Comparison of ENCODE assay signal across 27 mouse cellular contexts in genomic region chr9:51020351-51020750, GRCm38 (mm10). TPM values are rescaled to one million over a fixed set of nuclear protein-coding genes. Genes with fewer than 3 reads are reported as not detected.
DNase-seq lines count a peak whose midpoint lies in the region; ATAC-seq lines count a peak whose summit lies in the region.
"Had no signal": no experiment of that assay in that cellular context is flagged by ENCODE, and none has a peak within 500 bp of the region (broad histone marks: within the 10 kb centered on the region; RNA-seq: fewer than 3 reads in every experiment).

No protein-coding gene starts in this region.

- no peaks in the 10 kb centered on the region for H3K9me3 ChIP-seq in midbrain, embryonic 11.5 days (ENCODE audit: control insufficient read depth, low read length)
- H3K9me3 ChIP-seq in midbrain, embryonic 16.5 days (replicated peaks; ENCODE audit: control insufficient read depth, low read length, poor library complexity, severe bottlenecking): no peaks in the 10 kb centered on the region
- H3K9me3 ChIP-seq: heart, embryonic 13.5 days; limb, embryonic 12.5 days; neural tube, embryonic 15.5 days; stomach, embryonic 15.5 days had no signal

- no peak overlapping the region for H3K9ac ChIP-seq in midbrain, embryonic 11.5 days (ENCODE audit: low read length)
- H3K9ac ChIP-seq in midbrain, embryonic 16.5 days (ENCODE audit: low read depth, low read length): no peak overlapping the region
- H3K9ac ChIP-seq: heart, embryonic 13.5 days; limb, embryonic 12.5 days; liver, embryonic 14.5 days; neural tube, embryonic 15.5 days; stomach, embryonic 15.5 days had no signal

- peak; percentile 67 for DNase-seq in midbrain, embryonic 11.5 days (ENCODE audit: low spot score, missing footprints)
- DNase-seq in thymus, postnatal 4 days: peak; percentile 44
- DNase-seq in lung, adult 18-20 months: no peak
- DNase-seq in frontal cortex, postnatal 14 days (ENCODE audit: low spot score in 2 of 2): no peak
- no peak for DNase-seq in heart, postnatal 14 days
- DNase-seq: cerebellum, adult 9-10 months; gastrocnemius, adult 2 months; heart, adult 11 months; heart, postnatal 36 days; kidney, adult 18-20 months; midbrain, embryonic 14.5 days; right cerebral cortex, postnatal 25 days had no signal

- no peaks in the 10 kb centered on the region for H3K27me3 ChIP-seq in midbrain, embryonic 11.5 days (ENCODE audit: control insufficient read depth, insufficient read depth, low read length)
- H3K27me3 ChIP-seq in midbrain, embryonic 16.5 days (ENCODE audit: control insufficient read depth, insufficient read depth, low read depth, low read length): no peaks in the 10 kb centered on the region
- H3K27me3 ChIP-seq: heart, embryonic 13.5 days; limb, embryonic 12.5 days; neural tube, embryonic 15.5 days; stomach, embryonic 15.5 days had no signal

- WGBS in midbrain, embryonic 11.5 days: 85% methylated on average over 3 of the region's 3 CpGs
- 85% methylated on average over 3 of the region's 3 CpGs for WGBS in midbrain, embryonic 16.5 days

- no peak overlapping the region for H3K4me2 ChIP-seq in midbrain, embryonic 11.5 days
- no peak overlapping the region for H3K4me2 ChIP-seq in midbrain, embryonic 16.5 days (ENCODE audit: low read length)
- H3K4me2 ChIP-seq: heart, embryonic 13.5 days; limb, embryonic 12.5 days; neural tube, embryonic 15.5 days; stomach, embryonic 15.5 days had no signal

- no peaks in the 10 kb centered on the region for H3K4me1 ChIP-seq in midbrain, embryonic 11.5 days (ENCODE audit: control insufficient read depth, insufficient read depth, low read length)
- no peaks in the 10 kb centered on the region for H3K4me1 ChIP-seq in midbrain, embryonic 16.5 days (ENCODE audit: control insufficient read depth, insufficient read depth, low read length)
- H3K4me1 ChIP-seq: limb, embryonic 12.5 days; neural tube, embryonic 15.5 days; stomach, embryonic 15.5 days had no signal

- H3K27ac ChIP-seq in midbrain, embryonic 11.5 days (ENCODE audit: low read depth, low read length): no peak overlapping the region
- no peak overlapping the region for H3K27ac ChIP-seq in midbrain, embryonic 16.5 days (ENCODE audit: low read length)
- H3K27ac ChIP-seq: gastrocnemius, adult 2 months; heart, embryonic 13.5 days; hindbrain, postnatal 0 days; kidney, postnatal 0 days; limb, embryonic 12.5 days; liver, embryonic 14.5 days; macrophage; neural tube, embryonic 15.5 days; stomach, embryonic 15.5 days had no signal

- ATAC-seq in midbrain, embryonic 11.5 days (ENCODE audit: low FRiP score): no peak
- no peak for ATAC-seq in midbrain, embryonic 16.5 days
- ATAC-seq in activated CD4-positive, CD25-positive, alpha-beta regulatory T cell, adult 4 months: peak; percentile 80
- ATAC-seq in megakaryocyte progenitor cell, adult 5-6 weeks (replicated peaks; ENCODE audit: poor library complexity): peak; percentile 70
- ATAC-seq: forebrain, embryonic 16.5 days; hindbrain, postnatal 0 days had no signal

- intact Hi-C loops in heart, postnatal 14 days (cut with DNase I): no loop called here

- H3K4me3 ChIP-seq in midbrain, embryonic 11.5 days (ENCODE audit: low read depth, low read length): no peak overlapping the region
- H3K4me3 ChIP-seq in midbrain, embryonic 16.5 days (ENCODE audit: low read depth, low read length): no peak overlapping the region
- H3K4me3 ChIP-seq: gastrocnemius, adult 2 months; heart, embryonic 13.5 days; limb, embryonic 12.5 days; myocyte; neural tube, embryonic 15.5 days; stomach, embryonic 15.5 days had no signal

- H3K36me3 ChIP-seq in midbrain, embryonic 11.5 days (ENCODE audit: control insufficient read depth, insufficient read depth, low read length): no peaks in the 10 kb centered on the region
- H3K36me3 ChIP-seq in midbrain, embryonic 16.5 days (ENCODE audit: control insufficient read depth, insufficient read depth, low read length): no peaks in the 10 kb centered on the region
- H3K36me3 ChIP-seq: heart, embryonic 13.5 days; limb, embryonic 12.5 days; neural tube, embryonic 15.5 days; stomach, embryonic 15.5 days had no signal

RNA-seq across cellular contexts. Expression of gene Sik2, which starts 11.5 kb away (rescaled TPM):
- polyA plus RNA-seq in midbrain, embryonic 11.5 days (2014; fragmentation: Nextera tagmentation; extraction: Ambion mirVana): 13.1 and 14.4 TPM in 2 replicates
- 19.5 and 20.2 TPM in 2 replicates for polyA plus RNA-seq in midbrain, embryonic 16.5 days (2015; fragmentation: Nextera tagmentation; extraction: Ambion mirVana)
- polyA plus RNA-seq in activated CD4-positive, CD25-positive, alpha-beta regulatory T cell, adult 4 months (2017; shearing (Covaris generic)): 10 to 100 TPM; 14.4 to 18.7 TPM
- total RNA-seq in megakaryocyte progenitor cell, adult 5-6 weeks (2015): 27.1 and 27.3 TPM in 2 replicates
- 12.3 and 19.8 TPM in 2 replicates for total RNA-seq in megakaryocyte progenitor cell, adult 5-6 weeks (2017)
- total RNA-seq in heart, postnatal 14 days (2021): 10 to 100 TPM; 25.5 to 29.9 TPM

RNA-seq across cellular contexts. Expression of gene Btg4, which starts 40.4 kb away (rescaled TPM):
- polyA plus RNA-seq in midbrain, embryonic 11.5 days (2014; fragmentation: Nextera tagmentation; extraction: Ambion mirVana): not detected in 2 replicates
- polyA plus RNA-seq in midbrain, embryonic 16.5 days (2015; fragmentation: Nextera tagmentation; extraction: Ambion mirVana): not detected in 2 replicates
- polyA plus RNA-seq in activated CD4-positive, CD25-positive, alpha-beta regulatory T cell, adult 4 months (2017; shearing (Covaris generic)): not detected
- 0.10 TPM in 1 of 2 replicates, not detected in the other for total RNA-seq in megakaryocyte progenitor cell, adult 5-6 weeks (2015)
- total RNA-seq in megakaryocyte progenitor cell, adult 5-6 weeks (2017): not detected in 2 replicates
- total RNA-seq in heart, postnatal 14 days (2021): not detected
- total RNA-seq: gastrocnemius, adult 2 months; heart, postnatal 36 days; hindbrain, postnatal 0 days; layer of hippocampus, postnatal 14 days; left cerebral cortex, postnatal 10 days had no signal
- polyA plus RNA-seq: forebrain, embryonic 16.5 days; heart, embryonic 13.5 days; hindbrain, postnatal 0 days; kidney, postnatal 0 days; limb, embryonic 12.5 days; liver, embryonic 14.5 days; macrophage; midbrain, embryonic 14.5 days; neural tube, embryonic 15.5 days; stomach, embryonic 15.5 days had no signal

RNA-seq across cellular contexts. Expression of gene Layn, which starts 56.5 kb away (rescaled TPM):
- polyA plus RNA-seq in midbrain, embryonic 11.5 days (2014; fragmentation: Nextera tagmentation; extraction: Ambion mirVana): 1.6 and 2.1 TPM in 2 replicates
- 1.1 and 1.2 TPM in 2 replicates for polyA plus RNA-seq in midbrain, embryonic 16.5 days (2015; fragmentation: Nextera tagmentation; extraction: Ambion mirVana)
- polyA plus RNA-seq in activated CD4-positive, CD25-positive, alpha-beta regulatory T cell, adult 4 months (2017; shearing (Covaris generic)): not detected
- 7.5 and 9.9 TPM in 2 replicates for total RNA-seq in megakaryocyte progenitor cell, adult 5-6 weeks (2015)
- 38.0 and 41.9 TPM in 2 replicates for total RNA-seq in megakaryocyte progenitor cell, adult 5-6 weeks (2017)
- 1 to 10 TPM; 8.8 to 9.7 TPM for total RNA-seq in heart, postnatal 14 days (2021)

Comparison
In these comparisons a context has a peak if more than half of its experiments do, and no peak if none do; other contexts are left out.
1. ATAC-seq: peak in activated CD4-positive, CD25-positive, alpha-beta regulatory T cell, adult 4 months (single experiment) and megakaryocyte progenitor cell, adult 5-6 weeks (single experiment); none in midbrain, embryonic 11.5 days (single experiment) and midbrain, embryonic 16.5 days (single experiment).
2. DNase-seq: peak in midbrain, embryonic 11.5 days (single experiment) and thymus, postnatal 4 days (single experiment); none in lung, adult 18-20 months (0 of 2), frontal cortex, postnatal 14 days (0 of 2) and heart, postnatal 14 days (0 of 2).